In genomic region chr9:66651306-66651705, GRCm38 (mm10) we compare ENCODE assay signal across 14 mouse cellular contexts. TPM values are rescaled to one million over a fixed set of nuclear protein-coding genes. Genes with fewer than 3 reads are reported as not detected.
DNase-seq lines count a peak whose midpoint lies in the region; ATAC-seq and TF ChIP-seq lines count a peak whose summit lies in the region.
"Had no signal": no experiment of that assay in that cellular context is flagged by ENCODE, and none has a peak within 500 bp of the region (broad histone marks: within the 10 kb centered on the region; RNA-seq: fewer than 3 reads in every experiment).

No protein-coding gene starts in this region.

- no peak overlapping the region for H3K9ac ChIP-seq in forebrain, embryonic 14.5 days (ENCODE audit: low read length)
- no peak overlapping the region for H3K9ac ChIP-seq in forebrain, embryonic 12.5 days
- no peak overlapping the region for H3K9ac ChIP-seq in kidney, embryonic 15.5 days
- no peak overlapping the region for H3K9ac ChIP-seq in kidney, embryonic 14.5 days (ENCODE audit: low read depth, low read length)
- no peak overlapping the region for H3K9ac ChIP-seq in midbrain, postnatal 0 days (replicated peaks; ENCODE audit: low read length, poor library complexity, severe bottlenecking)
- no peak overlapping the region for H3K9ac ChIP-seq in midbrain, embryonic 15.5 days
- H3K9ac ChIP-seq: embryonic facial prominence, embryonic 12.5 days had no signal

- H3K27ac ChIP-seq in forebrain, embryonic 14.5 days (ENCODE audit: low read depth, low read length), result no peak overlapping the region
- H3K27ac ChIP-seq in forebrain, embryonic 12.5 days, result no peak overlapping the region
- no peak overlapping the region for H3K27ac ChIP-seq in kidney, embryonic 15.5 days
- no peak overlapping the region for H3K27ac ChIP-seq in kidney, embryonic 14.5 days (ENCODE audit: low read depth, low read length)
- no peak overlapping the region for H3K27ac ChIP-seq in midbrain, postnatal 0 days (ENCODE audit: low read depth, low read length)
- H3K27ac ChIP-seq in midbrain, embryonic 15.5 days, result no peak overlapping the region
- H3K27ac ChIP-seq: embryonic facial prominence, embryonic 12.5 days had no signal

- H3K4me2 ChIP-seq in forebrain, embryonic 14.5 days (ENCODE audit: low read length), result no peak overlapping the region
- H3K4me2 ChIP-seq in forebrain, embryonic 12.5 days, result no peak overlapping the region; the same call in 1 of the 2 replicates
- H3K4me2 ChIP-seq in kidney, embryonic 15.5 days, result 0 out of 2 replicates have a peak overlapping the region, but pooled peaks have one; percentile 4
- H3K4me2 ChIP-seq in kidney, embryonic 14.5 days (replicated peaks; ENCODE audit: low read depth, low read length), result no peak overlapping the region
- no peak overlapping the region for H3K4me2 ChIP-seq in midbrain, postnatal 0 days (ENCODE audit: low read depth, low read length, poor library complexity, severe bottlenecking)
- no peak overlapping the region for H3K4me2 ChIP-seq in midbrain, embryonic 15.5 days
- H3K4me2 ChIP-seq: embryonic facial prominence, embryonic 12.5 days had no signal

- ATAC-seq in forebrain, embryonic 14.5 days, result peak; percentile 50; the same call in 1 of the 2 replicates
- no peak for ATAC-seq in forebrain, embryonic 12.5 days (ENCODE audit: low FRiP score)
- no peak for ATAC-seq in kidney, embryonic 15.5 days (replicated peaks; ENCODE audit: low FRiP score)
- no peak for ATAC-seq in kidney, embryonic 14.5 days (ENCODE audit: low FRiP score, low TSS enrichment)
- no peak for ATAC-seq in midbrain, postnatal 0 days (ENCODE audit: low FRiP score)
- no peak for ATAC-seq in midbrain, embryonic 15.5 days (replicated peaks)

- H3K9me3 ChIP-seq in forebrain, embryonic 14.5 days (replicated peaks; ENCODE audit: control insufficient read depth, low read length), result no peaks in the 10 kb centered on the region
- no peaks in the 10 kb centered on the region for H3K9me3 ChIP-seq in forebrain, embryonic 12.5 days
- no peaks in the 10 kb centered on the region for H3K9me3 ChIP-seq in kidney, embryonic 15.5 days (replicated peaks)
- no peaks in the 10 kb centered on the region for H3K9me3 ChIP-seq in kidney, embryonic 14.5 days (ENCODE audit: control insufficient read depth, low read length)
- H3K9me3 ChIP-seq in midbrain, postnatal 0 days (ENCODE audit: low read length), result no peaks in the 10 kb centered on the region
- H3K9me3 ChIP-seq in midbrain, embryonic 15.5 days, result no peaks in the 10 kb centered on the region
- H3K9me3 ChIP-seq: embryonic facial prominence, embryonic 12.5 days had no signal

- no peaks in the 10 kb centered on the region for H3K27me3 ChIP-seq in forebrain, embryonic 14.5 days (replicated peaks; ENCODE audit: control insufficient read depth, insufficient read depth, low read length)
- H3K27me3 ChIP-seq in forebrain, embryonic 12.5 days, result no peaks in the 10 kb centered on the region
- H3K27me3 ChIP-seq in kidney, embryonic 15.5 days, result no peaks in the 10 kb centered on the region
- H3K27me3 ChIP-seq in kidney, embryonic 14.5 days (ENCODE audit: control insufficient read depth, insufficient read depth, low read length), result no peaks in the 10 kb centered on the region
- no peaks in the 10 kb centered on the region for H3K27me3 ChIP-seq in midbrain, postnatal 0 days (ENCODE audit: insufficient read depth, low read length)
- H3K27me3 ChIP-seq in midbrain, embryonic 15.5 days (replicated peaks), result no peaks in the 10 kb centered on the region

- peaks cover 7% of the 10 kb centered on the region; the same call in 1 of the 2 replicates for H3K4me1 ChIP-seq in forebrain, embryonic 14.5 days (ENCODE audit: control insufficient read depth, insufficient read depth, low read length)
- H3K4me1 ChIP-seq in forebrain, embryonic 12.5 days, result peaks cover 10% of the 10 kb centered on the region
- H3K4me1 ChIP-seq in kidney, embryonic 15.5 days, result peaks cover 3% of the 10 kb centered on the region; the same call in 1 of the 2 replicates
- H3K4me1 ChIP-seq in kidney, embryonic 14.5 days (ENCODE audit: control insufficient read depth, insufficient read depth, low read length), result no peaks in the 10 kb centered on the region
- H3K4me1 ChIP-seq in midbrain, postnatal 0 days (ENCODE audit: insufficient read depth, low read length), result no peaks in the 10 kb centered on the region; the same call in 1 of the 2 replicates
- 0 out of 2 replicates have a peak, but pooled peaks cover 4% of the 10 kb centered on the region for H3K4me1 ChIP-seq in midbrain, embryonic 15.5 days

- H3K36me3 ChIP-seq in forebrain, embryonic 14.5 days (ENCODE audit: control insufficient read depth, insufficient read depth, low read length), result no peaks in the 10 kb centered on the region
- no peaks in the 10 kb centered on the region for H3K36me3 ChIP-seq in forebrain, embryonic 12.5 days (replicated peaks)
- no peaks in the 10 kb centered on the region for H3K36me3 ChIP-seq in kidney, embryonic 15.5 days
- no peaks in the 10 kb centered on the region for H3K36me3 ChIP-seq in kidney, embryonic 14.5 days (ENCODE audit: control insufficient read depth, insufficient read depth, low read length)
- H3K36me3 ChIP-seq in midbrain, postnatal 0 days (ENCODE audit: insufficient read depth, low read length), result no peaks in the 10 kb centered on the region
- H3K36me3 ChIP-seq in midbrain, embryonic 15.5 days (replicated peaks), result no peaks in the 10 kb centered on the region
- H3K36me3 ChIP-seq: embryonic facial prominence, embryonic 12.5 days had no signal

- whole genome bisulfite sequencing in forebrain, embryonic 14.5 days, result 13% methylated on average over 6 of the region's 6 CpGs
- 38% methylated on average over 6 of the region's 6 CpGs for WGBS in forebrain, embryonic 12.5 days
- WGBS in kidney, embryonic 15.5 days, result 53% methylated on average over 6 of the region's 6 CpGs
- WGBS in kidney, embryonic 14.5 days, result 60% methylated on average over 6 of the region's 6 CpGs
- 26% methylated on average over 6 of the region's 6 CpGs for WGBS in midbrain, postnatal 0 days
- WGBS in midbrain, embryonic 15.5 days, result 23% methylated on average over 6 of the region's 6 CpGs

- TF ChIP-seq CTCF in midbrain, postnatal 0 days (IDR thresholded peaks at IDR 0.05), result no peak

- peak; percentile 84 for DNase-seq in forebrain, embryonic 14.5 days (ENCODE audit: low spot score)
- DNase-seq in midbrain, postnatal 0 days (ENCODE audit: low spot score), result peak; percentile 82
- peak; percentile 97 for DNase-seq in retina, postnatal 1 day
- no peak for DNase-seq in frontal cortex, adult 2 months (ENCODE audit: extremely low spot score in 1 of 2, low spot score in 1 of 2)
- DNase-seq: adrenal gland, postnatal 10 days; cerebellum, adult 18-20 months; layer of hippocampus, adult 9-11 months; liver; thymus, postnatal 36 days had no signal

- H3K4me3 ChIP-seq in forebrain, embryonic 14.5 days (ENCODE audit: low read depth, low read length), result no peak overlapping the region
- no peak overlapping the region for H3K4me3 ChIP-seq in forebrain, embryonic 12.5 days (replicated peaks)
- no peak overlapping the region for H3K4me3 ChIP-seq in kidney, embryonic 15.5 days (replicated peaks)
- H3K4me3 ChIP-seq in kidney, embryonic 14.5 days (ENCODE audit: low read length), result no peak overlapping the region
- no peak overlapping the region for H3K4me3 ChIP-seq in midbrain, postnatal 0 days (ENCODE audit: low read depth, low read length)
- H3K4me3 ChIP-seq in midbrain, embryonic 15.5 days, result no peak overlapping the region
- H3K4me3 ChIP-seq: embryonic facial prominence, embryonic 12.5 days had no signal

RNA-seq across cellular contexts. Expression of gene Usp3, which starts 58.4 kb away (rescaled TPM):
- 125 and 134 TPM in 2 replicates for polyA plus RNA-seq in forebrain, embryonic 14.5 days (2014; fragmentation: Nextera tagmentation; extraction: Ambion mirVana)
- polyA plus RNA-seq in forebrain, embryonic 12.5 days (2016; fragmentation: Nextera tagmentation; extraction: Ambion mirVana), result 121 and 122 TPM in 2 replicates
- 66.2 and 68.0 TPM in 2 replicates for polyA plus RNA-seq in kidney, embryonic 15.5 days (2015; fragmentation: Nextera tagmentation; extraction: Ambion mirVana)
- 51.7 and 83.6 TPM in 2 replicates for polyA plus RNA-seq in kidney, embryonic 14.5 days (2014; fragmentation: Nextera tagmentation; extraction: Ambion mirVana)
- 23.4 and 30.0 TPM in 2 replicates for total RNA-seq in midbrain, postnatal 0 days (2014; rRNA removed)
- polyA plus RNA-seq in midbrain, postnatal 0 days (2015; fragmentation: Nextera tagmentation; extraction: Ambion mirVana), result 33.7 and 39.9 TPM in 2 replicates
- polyA plus RNA-seq in midbrain, embryonic 15.5 days (2015; fragmentation: Nextera tagmentation; extraction: Ambion mirVana), result 70.3 and 77.3 TPM in 2 replicates
- 38.5 and 41.2 TPM in 2 replicates for polyA plus RNA-seq in frontal cortex, adult 2 months (2012; rRNA removed)

Comparison
In these comparisons a context has a peak if more than half of its experiments do, and no peak if none do; other contexts are left out.
1. DNase-seq: peak in forebrain, embryonic 14.5 days (single experiment), midbrain, postnatal 0 days (single experiment) and retina, postnatal 1 day (single experiment); none in frontal cortex, adult 2 months (0 of 2).